Mouse (Mus musculus) midbrain, embryonic 10.5 days (tissue): ENCODE measurements around the gene Slc26a5. TPM values are rescaled to one million over a fixed set of nuclear protein-coding genes. Genes with fewer than 3 reads are reported as not detected.

ENCODE experiments used
- DNase-seq: peaks from one replicate; pipeline ENCODE4 v3.0.0-alpha.2; 2017; ENCODE audit warnings: low spot score
- H3K27ac ChIP-seq: fragments of 300-500 bp; sonication (generic); replicated peaks from 2 replicates; pipeline ENCODE4 v1.5.1; 2016; ENCODE audit warnings: mild to moderate bottlenecking
- H3K27me3 ChIP-seq: fragments of 300-500 bp; sonication (generic); 2 replicates; pipeline ENCODE4 v1.6.1; 2016; ENCODE audit warnings: low read depth, mild to moderate bottlenecking; ENCODE audit not compliant: poor library complexity, severe bottlenecking
- H3K36me3 ChIP-seq: fragments of 300-500 bp; sonication (generic); 2 replicates; pipeline ENCODE4 v1.6.1; 2016; ENCODE audit warnings: mild to moderate bottlenecking, moderate library complexity
- H3K4me1 ChIP-seq: fragments of 300-500 bp; sonication (generic); 2 replicates; pipeline ENCODE4 v1.6.1; 2016
- H3K4me3 ChIP-seq: fragments of 300-500 bp; sonication (generic); 2 replicates; pipeline ENCODE4 v1.5.1; 2016; ENCODE audit warnings: mild to moderate bottlenecking, moderate library complexity
- H3K9me3 ChIP-seq: fragments of 300-500 bp; sonication (generic); replicated peaks from 2 replicates; pipeline ENCODE4 v1.6.1; 2016; ENCODE audit warnings: mild to moderate bottlenecking
- WGBS: fragments of 180-500 bp; shearing (Covaris S2); methylation state at CpG from one replicate; pipeline ENCODE4 v1.1.7; 2016; 5-methylcytosine and 5-hydroxymethylcytosine counted together
- polyA plus RNA-seq: library from polyadenylated mRNA; unstranded; fragments of >200 nt; fragmentation: Nextera tagmentation; extraction: Ambion mirVana; gene quantifications from 2 replicates; pipeline ENCODE4 v1.2.1, GENCODE M21; 2016

The Slc26a5 gene
- polyA plus RNA-seq, 1 experiment from 2014 or later, result 0.05 TPM

DNA sequence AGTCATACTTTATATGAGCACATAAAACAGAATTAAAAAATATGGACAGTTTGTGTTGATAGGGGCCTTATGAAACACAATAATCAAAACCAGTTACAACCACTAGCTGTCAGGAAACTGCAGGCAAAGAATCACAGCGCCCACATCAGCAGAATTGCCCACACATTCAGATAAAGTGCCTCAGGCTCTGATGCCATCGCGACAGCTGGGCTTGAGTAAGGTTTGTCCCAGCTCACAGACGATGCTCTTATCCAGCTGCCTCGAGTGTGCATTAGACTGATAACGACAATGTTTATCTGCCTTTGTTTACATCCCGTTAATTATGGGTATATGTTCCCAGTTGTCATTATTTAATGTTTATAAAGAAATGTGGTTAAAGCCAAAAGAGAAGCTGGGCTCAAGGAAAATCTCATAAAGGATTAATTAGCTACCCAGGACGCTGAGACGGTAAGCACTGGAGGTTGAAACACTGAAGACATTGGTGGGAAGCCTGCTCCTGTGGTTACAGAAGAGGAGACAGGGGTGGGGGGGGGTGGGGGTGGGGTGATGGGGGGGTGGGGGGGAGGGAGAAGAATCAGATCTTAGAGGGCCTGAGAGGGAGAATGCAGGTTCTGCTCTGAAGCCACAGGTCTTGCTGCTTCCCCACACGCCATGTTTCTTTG is 13.6 kb downstream of the Slc26a5 start:
- Histone ChIP-seq H3K4me1 (no peaks in the 10 kb centered on the region), H3K4me3 (no peak overlapping the region), H3K27ac (no peak overlapping the region), H3K27me3 (no peaks in the 10 kb centered on the region), H3K9me3 (no peaks in the 10 kb centered on the region), H3K36me3 (no peaks in the 10 kb centered on the region)
- WGBS, result 73% methylated on average over 10 of the region's 10 CpGs
- no peak for DNase-seq

DNA sequence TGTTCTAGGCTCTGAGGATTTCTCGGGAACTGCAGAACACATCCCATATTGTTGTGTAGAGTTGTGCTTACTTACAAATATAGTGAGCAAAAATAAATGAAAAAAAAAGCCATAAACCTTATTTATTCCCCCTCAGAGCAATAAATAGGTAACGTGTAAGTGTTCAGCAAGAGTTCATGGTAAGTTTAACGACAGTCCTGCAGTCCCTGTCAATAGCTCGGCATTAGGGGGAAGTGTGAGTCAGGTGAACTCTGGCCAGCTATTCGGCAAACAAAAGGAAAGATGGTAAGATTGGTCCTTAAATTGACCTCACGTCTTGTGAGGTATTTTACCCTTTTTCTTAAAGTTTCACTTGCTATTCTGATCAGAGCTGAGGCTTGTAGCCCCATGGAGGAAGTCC is 18.0 kb downstream of the Slc26a5 start:
- no peaks in the 10 kb centered on the region for H3K4me1 ChIP-seq
- H3K4me3 ChIP-seq, result no peak overlapping the region
- WGBS, result 85% methylated on average over 6 of the region's 6 CpGs
- DNase-seq, result no peak
- no peaks in the 10 kb centered on the region for H3K36me3 ChIP-seq
- H3K9me3 ChIP-seq, result no peaks in the 10 kb centered on the region
- H3K27ac ChIP-seq, result no peak overlapping the region
- no peaks in the 10 kb centered on the region for H3K27me3 ChIP-seq

DNA sequence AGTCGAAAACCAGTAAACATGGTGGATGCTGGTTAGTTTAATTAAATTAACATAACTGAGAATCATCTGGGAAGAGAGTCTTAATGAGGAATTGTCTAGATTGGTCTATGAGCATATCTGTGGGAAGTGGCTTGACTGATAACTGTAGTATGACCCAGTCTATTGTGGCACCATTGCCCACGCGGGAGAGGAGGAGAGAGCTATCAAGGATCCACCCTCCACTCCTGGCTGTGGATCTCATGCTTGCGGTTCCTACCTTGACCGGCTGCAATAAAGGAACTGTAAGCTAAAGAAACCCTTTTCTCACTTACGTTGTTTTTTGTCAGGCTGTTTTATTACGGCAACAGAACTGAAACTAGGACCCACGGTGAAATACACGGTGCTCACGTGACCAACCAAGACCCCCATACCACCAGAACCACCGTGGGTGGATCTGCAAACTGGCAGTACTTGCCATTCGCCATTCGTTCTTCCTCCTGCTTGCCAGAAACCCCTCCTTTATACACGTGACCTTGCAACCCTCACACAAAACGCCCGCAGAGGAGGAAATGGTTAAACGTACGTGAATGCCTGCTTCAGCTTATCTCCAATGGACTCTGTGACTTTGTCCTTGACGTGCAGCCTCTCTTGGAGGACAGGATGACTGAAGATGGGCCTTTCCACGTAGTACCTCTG is 18.7 kb downstream of the Slc26a5 start:
- Histone ChIP-seq H3K36me3 (no peaks in the 10 kb centered on the region), H3K4me3 (no peak overlapping the region), H3K27ac (no peak overlapping the region), H3K4me1 (no peaks in the 10 kb centered on the region), H3K9me3 (no peaks in the 10 kb centered on the region), H3K27me3 (no peaks in the 10 kb centered on the region)
- no peak for DNase-seq
- 86% methylated on average over 20 of the region's 20 CpGs for WGBS

DNA sequence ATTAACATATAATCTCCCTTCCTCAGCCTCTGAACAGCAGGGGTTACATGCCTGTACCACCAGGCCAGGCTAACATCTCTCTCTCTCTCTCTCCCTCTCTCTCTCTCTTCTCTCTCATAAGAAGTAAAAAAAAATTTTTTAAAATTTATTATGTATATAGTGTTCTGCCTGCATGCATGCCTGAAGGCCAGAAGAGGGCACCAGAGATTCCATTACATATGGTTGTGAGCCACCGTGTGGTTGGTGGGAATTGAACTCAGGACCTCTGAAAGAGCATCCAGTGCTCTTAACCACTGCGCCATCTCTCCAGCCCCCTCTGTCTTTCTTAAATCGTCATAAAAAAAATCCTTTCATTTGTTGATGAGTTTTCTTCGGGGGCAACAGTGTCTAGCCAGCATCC is 20.7 kb downstream of the Slc26a5 start:
- DNase-seq, result no peak
- 74% methylated on average over 4 of the region's 4 CpGs for WGBS
- H3K27ac ChIP-seq, result no peak overlapping the region
- no peaks in the 10 kb centered on the region for H3K4me1 ChIP-seq
- H3K36me3 ChIP-seq, result no peaks in the 10 kb centered on the region
- no peaks in the 10 kb centered on the region for H3K9me3 ChIP-seq
- no peak overlapping the region for H3K4me3 ChIP-seq
- no peaks in the 10 kb centered on the region for H3K27me3 ChIP-seq

DNA sequence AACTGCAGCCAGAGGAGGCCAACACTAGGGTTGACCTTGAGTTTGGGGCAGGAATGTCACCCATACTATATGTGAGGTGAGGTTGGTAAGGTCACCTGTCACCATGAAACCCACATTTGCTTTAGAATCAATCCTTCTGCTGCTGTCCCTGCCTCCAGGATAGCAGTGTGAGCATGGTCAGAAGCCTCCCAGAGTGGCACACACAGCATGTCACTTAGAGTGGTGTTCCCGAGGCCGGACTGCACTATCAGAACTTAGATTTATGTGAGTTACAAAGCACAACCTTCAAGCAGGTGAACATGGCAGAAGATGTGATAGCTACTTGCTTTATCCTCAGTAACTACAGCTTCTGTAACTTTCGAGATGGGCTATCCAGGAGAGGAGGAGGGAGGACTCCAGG is 33.6 kb downstream of the Slc26a5 start:
- Histone ChIP-seq H3K9me3 (no peaks in the 10 kb centered on the region), H3K36me3 (no peaks in the 10 kb centered on the region), H3K4me3 (no peak overlapping the region), H3K4me1 (peaks cover 5% of the 10 kb centered on the region), H3K27me3 (no peaks in the 10 kb centered on the region), H3K27ac (no peak overlapping the region)
- DNase-seq, result no peak
- 92% methylated on average over 3 of the region's 3 CpGs for WGBS

DNA sequence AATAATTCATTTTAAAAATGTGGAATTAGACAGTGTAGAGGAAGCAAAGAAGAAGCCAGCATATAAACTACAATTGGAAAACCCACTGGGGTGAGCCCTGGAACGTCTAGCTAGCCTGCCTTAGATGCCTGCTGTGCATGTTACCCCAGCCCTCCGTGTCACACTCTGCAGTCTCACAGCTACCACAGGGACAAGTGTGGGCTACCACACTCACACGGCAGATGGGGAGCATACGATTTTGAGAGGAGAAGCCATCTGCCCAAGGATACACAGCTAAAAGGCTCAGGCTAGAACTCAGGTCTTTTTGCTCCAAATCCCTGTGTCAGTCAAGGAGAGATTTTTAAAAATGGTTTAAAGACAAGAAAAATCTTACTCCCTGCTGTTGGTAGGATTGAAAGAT is 36.5 kb downstream of the Slc26a5 start:
- WGBS, result 66% methylated on average over 4 of the region's 4 CpGs
- H3K36me3 ChIP-seq, result no peaks in the 10 kb centered on the region
- no peak overlapping the region for H3K4me3 ChIP-seq
- H3K27me3 ChIP-seq, result no peaks in the 10 kb centered on the region
- no peak overlapping the region for H3K27ac ChIP-seq
- DNase-seq, result no peak
- H3K4me1 ChIP-seq, result peaks cover 13% of the 10 kb centered on the region
- H3K9me3 ChIP-seq, result no peaks in the 10 kb centered on the region

DNA sequence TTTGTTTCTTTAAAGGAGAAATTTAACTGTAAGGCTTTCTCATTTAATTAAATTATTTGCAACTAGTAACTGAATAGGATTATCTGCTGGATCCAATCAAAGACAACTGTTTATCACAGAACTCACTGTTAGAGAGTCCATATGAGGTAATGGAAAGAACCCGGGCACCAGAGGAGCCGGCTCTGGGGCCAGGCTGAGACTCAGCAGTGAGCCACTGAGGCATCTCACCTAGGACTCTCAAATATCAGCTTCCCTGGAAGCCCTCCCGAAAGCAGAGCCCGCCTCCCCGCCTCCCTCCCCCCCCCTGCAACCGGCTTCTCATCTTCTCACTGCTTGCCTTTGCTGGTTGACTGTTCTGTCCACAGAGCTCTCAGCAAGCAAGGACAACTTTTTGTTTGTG is 37.8 kb downstream of the Slc26a5 start:
- Histone ChIP-seq H3K36me3 (no peaks in the 10 kb centered on the region), H3K4me1 (peaks cover 13% of the 10 kb centered on the region), H3K27me3 (no peaks in the 10 kb centered on the region), H3K4me3 (no peak overlapping the region), H3K9me3 (no peaks in the 10 kb centered on the region), H3K27ac (no peak overlapping the region)
- WGBS, result 16% methylated on average over 6 of the region's 6 CpGs
- DNase-seq, result no peak

DNA sequence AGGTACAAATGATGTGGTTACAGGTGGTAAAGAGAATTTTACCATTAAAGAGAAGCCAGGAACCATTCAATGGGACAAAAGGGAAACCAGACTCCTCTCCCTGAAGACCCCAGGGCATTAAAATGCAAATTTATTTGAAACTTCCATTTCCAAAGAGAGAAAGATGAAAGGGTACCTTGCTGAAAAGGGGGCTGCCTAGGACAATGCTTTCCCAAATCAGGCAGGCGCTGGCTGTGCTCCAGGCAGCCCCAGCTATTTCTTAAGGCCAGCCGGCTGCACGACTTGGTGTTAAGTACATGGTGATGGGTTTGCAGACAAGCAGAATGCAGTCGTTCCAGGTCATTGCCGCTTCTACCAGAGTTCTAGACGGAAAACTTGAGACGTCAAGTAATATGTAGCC is 39.0 kb downstream of the Slc26a5 start:
- Histone ChIP-seq H3K4me3 (no peak overlapping the region), H3K27ac (no peak overlapping the region), H3K4me1 (peaks cover 13% of the 10 kb centered on the region), H3K9me3 (no peaks in the 10 kb centered on the region), H3K27me3 (no peaks in the 10 kb centered on the region), H3K36me3 (no peaks in the 10 kb centered on the region)
- no peak for DNase-seq
- 24% methylated on average over 7 of the region's 7 CpGs for WGBS

DNA sequence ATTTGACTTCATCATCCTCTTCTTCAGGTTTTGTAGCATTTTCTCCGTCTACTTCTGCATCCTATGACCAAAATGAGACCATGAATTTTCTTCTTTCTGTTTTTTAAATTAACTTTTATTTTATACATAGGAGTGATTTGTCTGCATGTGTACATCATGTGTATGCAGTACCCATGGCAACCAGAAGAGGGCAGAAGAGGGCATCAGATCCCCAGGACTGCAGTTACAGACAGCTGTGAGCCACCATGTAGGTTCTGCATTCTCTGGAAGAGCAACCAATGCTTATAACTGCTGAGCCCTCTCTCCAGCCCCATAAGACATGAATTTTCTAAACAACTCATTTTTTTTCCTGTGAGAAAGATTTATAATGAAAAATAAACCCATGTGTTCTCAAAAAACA is 51.4 kb downstream of the Slc26a5 start:
- peak; percentile 50 for DNase-seq
- Histone ChIP-seq H3K4me1 (no peaks in the 10 kb centered on the region), H3K36me3 (no peaks in the 10 kb centered on the region), H3K27ac (no peak overlapping the region), H3K27me3 (no peaks in the 10 kb centered on the region), H3K9me3 (no peaks in the 10 kb centered on the region), H3K4me3 (no peak overlapping the region)
- WGBS, result 31% methylated on average over 1 of the region's 1 CpGs

DNA sequence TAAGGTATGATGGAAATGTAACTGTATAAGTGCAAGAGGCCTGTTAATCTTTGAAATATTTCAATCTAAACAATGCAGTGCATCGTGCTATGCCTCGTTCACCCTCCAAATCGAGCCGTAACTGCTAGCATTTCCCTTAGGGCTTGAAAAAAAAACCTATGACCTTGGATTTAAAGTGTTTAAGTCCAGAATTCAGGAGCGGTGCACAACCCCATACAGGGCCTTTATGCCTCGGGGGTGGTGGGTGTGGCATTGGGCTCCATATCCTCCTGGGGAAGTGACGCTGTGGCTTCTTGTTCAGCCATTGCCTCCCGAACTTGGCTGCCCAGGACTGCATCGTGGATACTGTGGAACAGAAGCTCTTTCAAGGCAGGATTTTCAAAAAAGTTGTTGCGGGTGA is 54.5 kb downstream of the Slc26a5 start:
- DNase-seq, result no peak
- Histone ChIP-seq H3K4me1 (no peaks in the 10 kb centered on the region), H3K36me3 (no peaks in the 10 kb centered on the region), H3K27me3 (no peaks in the 10 kb centered on the region), H3K4me3 (no peak overlapping the region), H3K27ac (no peak overlapping the region), H3K9me3 (no peaks in the 10 kb centered on the region)
- 84% methylated on average over 10 of the region's 10 CpGs for WGBS

DNA sequence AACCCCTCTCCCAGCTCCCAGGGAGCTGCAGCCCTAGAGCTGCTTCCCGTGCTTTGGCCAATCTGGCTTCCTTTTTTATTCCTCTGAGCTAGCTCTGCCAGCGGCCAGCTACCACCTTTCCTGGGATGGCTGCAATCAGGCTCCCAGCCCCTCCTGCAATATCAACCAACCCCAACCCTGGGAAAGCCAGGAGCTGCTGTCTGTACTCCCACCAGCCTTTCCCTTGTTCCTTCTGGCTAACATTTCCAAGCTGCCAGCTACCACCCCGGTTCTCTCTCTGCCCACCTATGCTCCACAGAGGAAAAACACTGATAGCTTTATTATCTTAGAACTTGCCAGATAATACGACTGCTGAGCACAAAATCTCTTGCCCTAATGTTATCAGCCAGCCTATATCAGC is 60.6 kb downstream of the Slc26a5 start:
- WGBS, result 86% methylated on average over 4 of the region's 4 CpGs
- no peak for DNase-seq
- H3K36me3 ChIP-seq, result peaks cover 54% of the 10 kb centered on the region

DNA sequence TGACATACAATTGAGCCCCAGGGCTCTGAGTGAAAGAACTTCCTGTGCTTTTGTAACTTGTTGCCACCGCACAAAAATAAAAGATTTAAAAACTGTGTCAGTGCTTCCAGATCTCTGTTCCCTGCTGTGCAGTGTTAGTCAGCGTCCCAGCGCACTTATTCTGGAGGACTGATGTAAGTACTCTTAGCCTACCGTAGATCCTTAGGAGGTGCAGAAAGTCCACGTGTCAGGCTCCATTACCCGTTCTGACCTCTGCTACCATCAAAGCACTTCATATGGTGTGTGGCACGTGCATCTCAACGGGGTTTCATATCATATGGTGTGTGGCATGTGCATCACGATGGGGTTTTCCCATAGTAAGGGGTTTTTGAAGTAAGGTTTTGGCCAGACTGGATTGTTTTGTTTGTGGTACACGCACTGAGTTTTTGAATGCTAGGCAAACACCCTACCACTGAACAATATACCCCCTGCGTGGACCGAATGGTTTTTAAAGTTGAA is 61.7 kb downstream of the Slc26a5 start:
- Histone ChIP-seq H3K9me3 (no peaks in the 10 kb centered on the region), H3K27ac (no peak overlapping the region), H3K27me3 (no peaks in the 10 kb centered on the region), H3K36me3 (peaks cover 65% of the 10 kb centered on the region), H3K4me1 (no peaks in the 10 kb centered on the region), H3K4me3 (no peak overlapping the region)
- no peak for DNase-seq
- WGBS, result 95% methylated on average over 12 of the region's 12 CpGs

More for the DNA sequence above, 60.6 kb downstream of the Slc26a5 start:
- no peak overlapping the region for H3K4me3 ChIP-seq
- H3K27me3 ChIP-seq, result no peaks in the 10 kb centered on the region
- no peaks in the 10 kb centered on the region for H3K4me1 ChIP-seq
- H3K27ac ChIP-seq, result no peak overlapping the region
- H3K9me3 ChIP-seq, result no peaks in the 10 kb centered on the region

DNA sequence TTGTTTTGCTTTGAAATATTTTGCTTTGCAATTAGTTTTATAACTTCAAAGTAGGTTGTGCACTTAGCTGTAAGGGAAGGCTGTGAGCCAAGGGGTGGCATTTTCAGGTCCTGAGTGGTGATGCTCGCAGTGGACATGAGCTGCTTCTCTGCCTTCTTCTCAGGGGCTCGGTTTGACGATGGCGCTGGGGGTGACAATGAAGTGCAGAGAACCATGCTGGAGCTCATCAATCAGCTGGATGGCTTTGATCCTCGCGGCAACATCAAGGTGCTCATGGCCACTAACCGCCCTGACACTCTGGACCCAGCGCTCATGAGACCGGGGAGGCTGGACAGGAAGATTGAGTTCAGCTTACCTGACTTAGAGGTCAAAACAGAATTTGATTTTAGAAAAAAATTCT is 62.5 kb downstream of the Slc26a5 start:
- no peak overlapping the region for H3K27ac ChIP-seq
- no peak overlapping the region for H3K4me3 ChIP-seq
- no peak for DNase-seq
- H3K4me1 ChIP-seq, result no peaks in the 10 kb centered on the region
- H3K27me3 ChIP-seq, result no peaks in the 10 kb centered on the region
- H3K9me3 ChIP-seq, result no peaks in the 10 kb centered on the region
- 98% methylated on average over 9 of the region's 9 CpGs for WGBS
- peaks cover 73% of the 10 kb centered on the region for H3K36me3 ChIP-seq
